Mouse (Mus musculus) forebrain, embryonic 16.5 days (tissue): ENCODE measurements around the gene Plin1. TPM values are rescaled to one million over a fixed set of nuclear protein-coding genes. Genes with fewer than 3 reads are reported as not detected.

Experiments used
- ATAC-seq: fragments of 200-750 bp; cut with Nextera tagmentation; 2 replicates; pipeline ENCODE4 v1.8.0; 2017; ENCODE audit warnings: mild to moderate bottlenecking, moderate library complexity
- H3K27ac ChIP-seq: fragments of 300-500 bp; sonication (generic); 2 replicates; pipeline ENCODE4 v1.5.1; 2014; ENCODE audit warnings: low read length, control low read depth
- H3K27me3 ChIP-seq: fragments of 300-500 bp; sonication (generic); replicated peaks from 2 replicates; pipeline ENCODE4 v1.6.1; 2014; ENCODE audit warnings: low read length; ENCODE audit not compliant: control insufficient read depth, insufficient read depth
- H3K36me3 ChIP-seq: fragments of 300-500 bp; sonication (generic); 2 replicates; pipeline ENCODE4 v1.6.1; 2014; ENCODE audit not compliant: control insufficient read depth, insufficient read depth
- H3K4me1 ChIP-seq: fragments of 300-500 bp; sonication (generic); replicated peaks from 2 replicates; pipeline ENCODE4 v1.6.1; 2014; ENCODE audit warnings: low read length; ENCODE audit not compliant: control insufficient read depth, insufficient read depth
- H3K4me2 ChIP-seq: fragments of 300-500 bp; sonication (generic); 2 replicates; pipeline ENCODE4 v1.6.1; 2014; ENCODE audit warnings: mild to moderate bottlenecking, low read length, control low read depth
- H3K4me3 ChIP-seq: fragments of 300-500 bp; sonication (generic); replicated peaks from 2 replicates; pipeline ENCODE4 v1.5.1; 2014; ENCODE audit warnings: mild to moderate bottlenecking, low read length, control low read depth
- H3K9ac ChIP-seq: fragments of 300-500 bp; sonication (generic); replicated peaks from 2 replicates; pipeline ENCODE4 v1.6.1; 2014; ENCODE audit warnings: low read depth, low read length, control low read depth
- H3K9me3 ChIP-seq: fragments of 300-500 bp; sonication (generic); 2 replicates; pipeline ENCODE4 v1.6.1; 2016; ENCODE audit warnings: low read length; ENCODE audit not compliant: control insufficient read depth
- WGBS: fragments of 180-500 bp; shearing (Covaris S2); extraction: QIAGEN DNeasy Blood & Tissue Kit; methylation state at CpG from one replicate; pipeline ENCODE4 v1.1.7; 2014; 5-methylcytosine and 5-hydroxymethylcytosine counted together
- polyA plus RNA-seq: library from polyadenylated mRNA; unstranded; fragments of >200 nt; fragmentation: Nextera tagmentation; extraction: Ambion mirVana; gene quantifications from 2 replicates; pipeline ENCODE4 v1.2.1, GENCODE M21; 2015

Plin1 gene
- polyA plus RNA-seq, 1 experiment from 2014 or later: not detected

- Histone ChIP-seq H3K27ac (no peak overlapping the region), H3K9ac (no peak overlapping the region), H3K4me2 (no peak overlapping the region), H3K4me1 (no peaks in the 10 kb centered on the region), H3K36me3 (no peaks in the 10 kb centered on the region), H3K27me3 (no peaks in the 10 kb centered on the region), H3K4me3 (no peak overlapping the region), H3K9me3 (no peaks in the 10 kb centered on the region)
- WGBS: 77% methylated on average over 5 of the region's 5 CpGs
- no peak for ATAC-seq
These were observed 28.6 kb upstream of the Plin1 start for GRCm38 (mm10) chr7:79761124-79761876.

DNA sequence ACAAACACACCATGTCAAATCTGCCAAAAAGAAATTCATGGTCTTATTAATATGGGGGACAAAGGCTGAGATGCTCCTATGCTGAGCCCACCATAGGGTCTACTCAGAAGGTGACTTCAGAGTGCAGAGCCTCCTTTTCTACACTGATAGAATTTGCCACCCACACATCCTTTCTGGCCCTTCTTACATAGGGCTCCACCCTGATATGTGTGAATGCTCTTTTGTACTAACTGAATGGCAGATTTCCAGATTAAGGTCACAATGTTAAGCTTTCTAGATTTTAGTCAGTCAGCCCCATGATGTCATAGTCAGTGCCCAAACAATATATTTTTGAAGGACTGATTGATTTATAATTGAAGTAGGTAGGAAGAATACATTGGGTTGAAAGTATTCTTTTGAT, 27.1 kb upstream of the Plin1 start:
- Histone ChIP-seq H3K27ac (no peak overlapping the region), H3K9me3 (no peaks in the 10 kb centered on the region), H3K9ac (no peak overlapping the region), H3K27me3 (no peaks in the 10 kb centered on the region), H3K4me3 (no peak overlapping the region), H3K4me1 (no peaks in the 10 kb centered on the region), H3K36me3 (no peaks in the 10 kb centered on the region), H3K4me2 (no peak overlapping the region)
- ATAC-seq: no peak

GRCm38 (mm10) chr7:79758176-79758575, 25.5 kb upstream of the Plin1 start:
- Histone ChIP-seq H3K27me3 (no peaks in the 10 kb centered on the region), H3K9me3 (no peaks in the 10 kb centered on the region), H3K4me1 (no peaks in the 10 kb centered on the region), H3K27ac (no peak overlapping the region), H3K4me2 (no peak overlapping the region), H3K9ac (no peak overlapping the region), H3K4me3 (no peak overlapping the region), H3K36me3 (no peaks in the 10 kb centered on the region)
- WGBS: 85% methylated on average over 6 of the region's 6 CpGs
- ATAC-seq: no peak

DNA sequence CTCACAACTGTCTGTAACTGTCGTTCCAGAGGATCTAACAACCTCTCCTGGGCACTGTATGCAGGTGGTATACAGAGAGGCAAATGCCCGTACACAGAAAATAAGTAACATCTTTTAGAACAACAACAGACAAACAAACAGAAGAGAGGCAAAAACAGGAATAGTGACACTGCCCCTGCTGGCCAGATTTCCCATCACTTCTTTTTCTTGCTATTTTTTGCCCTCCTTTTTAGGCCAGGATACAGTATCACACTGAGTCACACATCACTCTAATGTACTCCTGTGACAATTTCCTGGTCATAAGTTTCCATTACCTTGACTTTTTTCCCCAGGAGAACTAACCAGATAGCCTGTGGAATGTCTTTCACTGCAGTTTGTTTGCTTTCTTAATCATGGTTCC, 23.6 kb upstream of the Plin1 start:
- no peak for ATAC-seq
- 45% methylated on average over 2 of the region's 2 CpGs for WGBS
- Histone ChIP-seq H3K27me3 (no peaks in the 10 kb centered on the region), H3K4me2 (no peak overlapping the region), H3K9ac (no peak overlapping the region), H3K27ac (no peak overlapping the region), H3K9me3 (no peaks in the 10 kb centered on the region), H3K4me1 (no peaks in the 10 kb centered on the region), H3K4me3 (no peak overlapping the region), H3K36me3 (no peaks in the 10 kb centered on the region)

DNA sequence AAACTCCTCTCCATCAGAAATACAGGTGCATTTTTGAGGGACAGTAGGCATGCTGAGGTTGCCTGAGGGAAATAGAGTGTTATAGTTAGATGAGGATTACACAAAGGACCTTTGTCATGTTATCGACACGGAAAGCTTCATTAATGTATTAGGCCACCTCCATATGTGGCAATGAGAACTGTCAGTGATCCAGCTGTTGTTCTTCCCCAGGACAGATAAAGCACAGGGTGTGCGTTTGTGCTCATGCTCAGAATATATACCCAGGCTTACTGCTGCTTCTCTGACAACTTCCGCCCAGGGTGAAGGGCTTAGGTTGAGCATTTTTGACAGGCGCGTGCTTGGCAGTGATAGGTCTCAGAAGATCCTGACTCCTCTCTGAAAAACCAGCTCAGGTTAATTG, 16.8 kb upstream of the Plin1 start:
- no peak for ATAC-seq
- no peaks in the 10 kb centered on the region for H3K36me3 ChIP-seq
- H3K9me3 ChIP-seq: no peaks in the 10 kb centered on the region
- 90% methylated on average over 6 of the region's 6 CpGs for WGBS
- no peak overlapping the region for H3K27ac ChIP-seq
- H3K4me2 ChIP-seq: no peak overlapping the region
- no peak overlapping the region for H3K4me3 ChIP-seq
- no peaks in the 10 kb centered on the region for H3K27me3 ChIP-seq
- H3K4me1 ChIP-seq: no peaks in the 10 kb centered on the region
- no peak overlapping the region for H3K9ac ChIP-seq

- Histone ChIP-seq H3K4me1 (peaks cover 3% of the 10 kb centered on the region), H3K27ac (no peak overlapping the region), H3K9me3 (no peaks in the 10 kb centered on the region), H3K4me3 (no peak overlapping the region), H3K36me3 (no peaks in the 10 kb centered on the region), H3K27me3 (no peaks in the 10 kb centered on the region), H3K9ac (no peak overlapping the region), H3K4me2 (no peak overlapping the region)
- WGBS: 79% methylated on average over 6 of the region's 6 CpGs
- ATAC-seq: no peak
These were observed 15.0 kb upstream of the Plin1 start for GRCm38 (mm10) chr7:79747659-79748058.

GRCm38 (mm10) chr7:79744585-79744984, 11.9 kb upstream of the Plin1 start:
- no peak for ATAC-seq
- H3K27ac ChIP-seq: no peak overlapping the region
- no peak overlapping the region for H3K9ac ChIP-seq
- H3K4me1 ChIP-seq: peaks cover 7% of the 10 kb centered on the region
- no peak overlapping the region for H3K4me2 ChIP-seq
- no peaks in the 10 kb centered on the region for H3K27me3 ChIP-seq
- no peaks in the 10 kb centered on the region for H3K9me3 ChIP-seq
- 77% methylated on average over 5 of the region's 5 CpGs for WGBS
- H3K4me3 ChIP-seq: no peak overlapping the region
- H3K36me3 ChIP-seq: no peaks in the 10 kb centered on the region

DNA sequence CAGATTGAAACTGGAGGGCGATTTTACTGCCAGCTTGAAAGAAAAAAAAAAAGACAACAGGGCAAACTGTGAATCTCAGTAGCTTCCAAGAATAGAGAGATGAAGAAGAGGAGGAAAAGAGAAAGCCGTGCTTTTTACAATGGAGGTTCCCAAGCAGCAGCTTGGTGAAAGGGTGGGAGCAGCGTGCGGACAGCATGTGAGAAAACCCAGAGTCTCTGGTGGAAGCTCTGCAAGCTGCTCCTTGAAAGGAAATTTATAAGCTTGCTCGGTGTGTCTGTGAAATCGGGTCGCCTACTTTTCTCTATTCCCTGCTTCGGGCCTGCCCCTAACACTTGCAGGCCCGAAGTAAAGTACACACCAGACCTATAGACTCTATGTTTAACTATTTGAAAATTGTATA, 11.3 kb upstream of the Plin1 start:
- 94% methylated on average over 9 of the region's 9 CpGs for WGBS
- H3K4me1 ChIP-seq: peaks cover 7% of the 10 kb centered on the region
- H3K4me3 ChIP-seq: no peak overlapping the region
- H3K27me3 ChIP-seq: no peaks in the 10 kb centered on the region
- no peaks in the 10 kb centered on the region for H3K9me3 ChIP-seq
- H3K27ac ChIP-seq: no peak overlapping the region
- H3K4me2 ChIP-seq: no peak overlapping the region
- H3K36me3 ChIP-seq: no peaks in the 10 kb centered on the region
- ATAC-seq: no peak
- H3K9ac ChIP-seq: no peak overlapping the region

- Histone ChIP-seq H3K27me3 (no peaks in the 10 kb centered on the region), H3K4me3 (peak within 1 kb of the TSS; percentile 68), H3K4me2 (peak within 1 kb of the TSS; percentile 99), H3K4me1 (peaks cover 7% of the 10 kb centered on the region), H3K9me3 (no peaks in the 10 kb centered on the region), H3K27ac (no peak within 1 kb of the TSS), H3K9ac (peak within 1 kb of the TSS; percentile 74), H3K36me3 (no peaks in the 10 kb centered on the region)
- 2% methylated on average over 46 of the region's 46 CpGs for WGBS
- peak; percentile 95 for ATAC-seq
These were observed 10.2 kb upstream of the Plin1 start, which contains the start of the genes Pex11a and Wdr93 for GRCm38 (mm10) chr7:79742659-79743536. TSS of gene Pex11a (minus strand) at chr7:79743131. TSS of gene Wdr93 (plus strand) at chr7:79743163.
